Mouse (Mus musculus) inflammation-experienced regulatory T-cells, adult 6 months (primary cell): Measurements from ENCODE around the gene Pard3b. TPM values are rescaled to one million over a fixed set of nuclear protein-coding genes. Genes with fewer than 3 reads are reported as not detected.

Experiments used
- ATAC-seq: one replicate; pipeline ENCODE4 v1.8.0; 2017
- polyA plus RNA-seq, 3 experiments: library from polyadenylated mRNA; unstranded; fragments of 100-300 nt; shearing (Covaris generic); gene quantifications; one replicate each; pipeline ENCODE4 v1.2.1; 2017

The Pard3b gene
- polyA plus RNA-seq = under 1 TPM in 2 of 3 experiments, not detected in 1; 0.07 to 0.10 TPM

- no peak for ATAC-seq
Measured at GRCm38 (mm10) chr1:61638347-61639111, at the start of gene Pard3b. Gene Pard3b (plus strand): TSS chr1:61638824.

- no peak for ATAC-seq
Measured at GRCm38 (mm10) chr1:61616176-61616575, 22.4 kb upstream of the Pard3b start.

GRCm38 (mm10) chr1:61620651-61621050, 18.0 kb upstream of the Pard3b start:
- ATAC-seq = no peak

- no peak for ATAC-seq
Measured at GRCm38 (mm10) chr1:61629857-61630256, 8.8 kb upstream of the Pard3b start.

GRCm38 (mm10) chr1:61639114-61640093, 780 bp downstream of the Pard3b start:
- ATAC-seq = no peak

- ATAC-seq = no peak
Measured at GRCm38 (mm10) chr1:61641880-61642279, 3.3 kb downstream of the Pard3b start.

GRCm38 (mm10) chr1:61645062-61645461, 6.4 kb downstream of the Pard3b start:
- no peak for ATAC-seq

GRCm38 (mm10) chr1:61649964-61650363, 11.3 kb downstream of the Pard3b start:
- ATAC-seq = no peak

- ATAC-seq = no peak
Measured at GRCm38 (mm10) chr1:61651454-61652271, 13.0 kb downstream of the Pard3b start.

- ATAC-seq = no peak
Measured at GRCm38 (mm10) chr1:61657760-61658159, 19.1 kb downstream of the Pard3b start.

- no peak for ATAC-seq
Measured at GRCm38 (mm10) chr1:61659931-61660330, 21.3 kb downstream of the Pard3b start.

GRCm38 (mm10) chr1:61685221-61685814, 46.7 kb downstream of the Pard3b start:
- ATAC-seq = no peak

GRCm38 (mm10) chr1:61685921-61686320, 47.3 kb downstream of the Pard3b start:
- ATAC-seq = no peak

GRCm38 (mm10) chr1:61688301-61688700, 49.7 kb downstream of the Pard3b start:
- no peak for ATAC-seq

GRCm38 (mm10) chr1:61698462-61699218, 60.0 kb downstream of the Pard3b start:
- no peak for ATAC-seq

GRCm38 (mm10) chr1:61709812-61710211, 71.2 kb downstream of the Pard3b start:
- no peak for ATAC-seq

- ATAC-seq = no peak
Measured at GRCm38 (mm10) chr1:61711523-61711922, 72.9 kb downstream of the Pard3b start.

GRCm38 (mm10) chr1:61729654-61730053, 91.0 kb downstream of the Pard3b start:
- no peak for ATAC-seq

- ATAC-seq = no peak
Measured at GRCm38 (mm10) chr1:61736550-61736949, 97.9 kb downstream of the Pard3b start.

GRCm38 (mm10) chr1:61742831-61743230, 104.2 kb downstream of the Pard3b start:
- no peak for ATAC-seq

- ATAC-seq = no peak
Measured at GRCm38 (mm10) chr1:61747481-61747880, 108.9 kb downstream of the Pard3b start.
